ENCODE assay signal across 7 mouse cellular contexts in genomic region chr16:93938400-93938846, GRCm38 (mm10). TPM values are rescaled to one million over a fixed set of nuclear protein-coding genes. Genes with fewer than 3 reads are reported as not detected.
DNase-seq lines count a peak whose midpoint lies in the region; ATAC-seq lines count a peak whose summit lies in the region.

No protein-coding gene starts in this region.

- H3K9me3 ChIP-seq in forebrain, embryonic 11.5 days (ENCODE audit: control insufficient read depth, low read length) = no peaks in the 10 kb centered on the region
- H3K9me3 ChIP-seq in hindbrain, embryonic 11.5 days (ENCODE audit: control insufficient read depth, low read length) = no peaks in the 10 kb centered on the region

- intact Hi-C loops in left cerebral cortex, postnatal 10 days (cut with DNase I) = loop anchor here (5.0 kb wide), 1 partner anchor 319 kb away; no protein-coding TSS in a partner anchor

- H3K36me3 ChIP-seq in forebrain, embryonic 11.5 days (ENCODE audit: control insufficient read depth, insufficient read depth, low read length) = no peaks in the 10 kb centered on the region
- H3K36me3 ChIP-seq in hindbrain, embryonic 11.5 days (ENCODE audit: control insufficient read depth, insufficient read depth, low read length) = no peaks in the 10 kb centered on the region

- H3K9ac ChIP-seq in forebrain, embryonic 11.5 days (ENCODE audit: low read length) = no peak overlapping the region
- no peak overlapping the region for H3K9ac ChIP-seq in hindbrain, embryonic 11.5 days (ENCODE audit: low read depth, low read length)

- 0 out of 2 replicates have a peak, but pooled peaks cover 2% of the 10 kb centered on the region for H3K4me1 ChIP-seq in forebrain, embryonic 11.5 days (replicated peaks; ENCODE audit: control insufficient read depth, insufficient read depth, low read length)
- no peaks in the 10 kb centered on the region for H3K4me1 ChIP-seq in hindbrain, embryonic 11.5 days (replicated peaks; ENCODE audit: control insufficient read depth, insufficient read depth, low read length)

- peaks cover 8% of the 10 kb centered on the region; the same call in 1 of the 2 replicates for H3K27me3 ChIP-seq in forebrain, embryonic 11.5 days (ENCODE audit: control insufficient read depth, insufficient read depth, low read length)
- peaks cover 2% of the 10 kb centered on the region for H3K27me3 ChIP-seq in hindbrain, embryonic 11.5 days (ENCODE audit: control insufficient read depth, insufficient read depth, low read length)

- peak overlapping the region; percentile 19; the same call in 1 of the 2 replicates for H3K4me3 ChIP-seq in forebrain, embryonic 11.5 days (ENCODE audit: low read depth, low read length)
- H3K4me3 ChIP-seq in hindbrain, embryonic 11.5 days (ENCODE audit: low read depth, low read length) = no peak overlapping the region

- no peak overlapping the region for H3K27ac ChIP-seq in forebrain, embryonic 11.5 days (ENCODE audit: low read depth, low read length)
- no peak overlapping the region for H3K27ac ChIP-seq in hindbrain, embryonic 11.5 days (ENCODE audit: low read depth, low read length)

- peak overlapping the region; percentile 49 for H3K4me2 ChIP-seq in forebrain, embryonic 11.5 days (ENCODE audit: low read depth, low read length, severe bottlenecking)
- peak overlapping the region; percentile 14; the same call in 1 of the 2 replicates for H3K4me2 ChIP-seq in hindbrain, embryonic 11.5 days (replicated peaks; ENCODE audit: low read depth, low read length)

- ATAC-seq in forebrain, embryonic 11.5 days (replicated peaks; ENCODE audit: low FRiP score) = no peak
- no peak for ATAC-seq in hindbrain, embryonic 11.5 days (ENCODE audit: low FRiP score)
- ATAC-seq in megakaryocyte, adult 5-6 weeks (ENCODE audit: poor library complexity, severe bottlenecking) = peak; percentile 80

- DNase-seq in Muller cell, postnatal 12 days (ENCODE audit: inconsistent ontology term) = peak; percentile 33
- DNase-seq in brain, embryonic 18.5 days (ENCODE audit: low read depth, low spot score) = peak; percentile 43
- DNase-seq in forebrain, embryonic 11.5 days (ENCODE audit: low spot score) = peak; percentile 88
- DNase-seq in hindbrain, embryonic 11.5 days (ENCODE audit: low spot score) = peak; percentile 92
- DNase-seq in left cerebral cortex, postnatal 10 days (ENCODE audit: extremely low spot score in 1 of 2, low spot score in 2 of 2) = peak; percentile 62 to 74
- peak; percentile 43 for DNase-seq in right cerebral cortex, postnatal 25 days

- WGBS in forebrain, embryonic 11.5 days = 13% methylated on average over 16 of the region's 16 CpGs
- WGBS in hindbrain, embryonic 11.5 days = 14% methylated on average over 16 of the region's 16 CpGs

RNA-seq across cellular contexts. Expression of gene Chaf1b, which starts 54.7 kb away (rescaled TPM):
- 119 and 120 TPM in 2 replicates for polyA plus RNA-seq in forebrain, embryonic 11.5 days (2014; fragmentation: Nextera tagmentation; extraction: Ambion mirVana)
- 87.8 and 91.2 TPM in 2 replicates for polyA plus RNA-seq in hindbrain, embryonic 11.5 days (2014; fragmentation: Nextera tagmentation; extraction: Ambion mirVana)
- 1 to 10 TPM; 2.3 to 2.4 TPM for total RNA-seq in left cerebral cortex, postnatal 10 days (2021)
- 19.6 and 25.9 TPM in 2 replicates for total RNA-seq in megakaryocyte, adult 5-6 weeks (2015)
- 28.1 and 30.4 TPM in 2 replicates for total RNA-seq in megakaryocyte, adult 5-6 weeks (2017)

Comparison
In these comparisons a context has a peak if more than half of its experiments do, and no peak if none do; other contexts are left out.
1. DNase-seq: peak in every context shown above with its lines; median percentile 92 in hindbrain, embryonic 11.5 days; 88 in forebrain, embryonic 11.5 days; 68 in left cerebral cortex, postnatal 10 days; 43 in brain, embryonic 18.5 days; 43 in right cerebral cortex, postnatal 25 days; 33 in Muller cell, postnatal 12 days.
2. RNA of gene Chaf1b, which starts 54.7 kb away (total RNA-seq): 19.6 to 30.4 TPM in megakaryocyte, adult 5-6 weeks; 2.3 to 2.4 TPM in left cerebral cortex, postnatal 10 days; every median in the first group is over 4 times any median in the second.